Mouse (Mus musculus): ENCODE results near the gene Zfr2. TPM values are rescaled to one million over a fixed set of nuclear protein-coding genes. Genes with fewer than 3 reads are reported as not detected.

The Zfr2 gene
- total RNA-seq (2023), result 1 to 10 TPM; 3.4 to 4.6 TPM

GRCm38 (mm10) chr10:81232580-81233225 is at the start of gene Zfr2:
Gene Zfr2 (plus strand): TSS chr10:81233155.

GRCm38 (mm10) chr10:81183805-81184204 is 49.1 kb upstream of the Zfr2 start, which contains the start of gene 4930442H23Rik:
Gene 4930442H23Rik (minus strand): TSS chr10:81183849.

GRCm38 (mm10) chr10:81201807-81202758 is 30.9 kb upstream of the Zfr2 start, which contains the start of gene Nmrk2:
Gene Nmrk2 (minus strand): TSS chr10:81202051.

GRCm38 (mm10) chr10:81230438-81231332 is 2.3 kb upstream of the Zfr2 start, which contains the start of gene Atcay:
Gene Atcay (minus strand): TSS chr10:81230833.

GRCm38 (mm10) chr10:81252424-81253419 is 19.8 kb downstream of the Zfr2 start, which contains the start of gene Matk:
Gene Matk (plus strand): TSS chr10:81252935.

GRCm38 (mm10) chr10:81266211-81267105 is 33.5 kb downstream of the Zfr2 start, which contains the start of the genes Mrpl54 and Apba3:
Gene Mrpl54 (minus strand): TSS chr10:81266934.
Gene Apba3 (plus strand): TSS chr10:81266960.

GRCm38 (mm10) chr10:81291511-81292104 is 58.7 kb downstream of the Zfr2 start, which contains the start of gene Tjp3:
Gene Tjp3 (minus strand): TSS chr10:81291581.

GRCm38 (mm10) chr10:81292554-81293333 is 59.8 kb downstream of the Zfr2 start, which contains the start of gene Pip5k1c:
Gene Pip5k1c (plus strand): TSS chr10:81292963.

Other genes starting within 250 kb of the Zfr2 start
- under 1 TPM; 0.21 to 0.41 TPM for gene Gng7, start 218.2 kb upstream of the Zfr2 start, total RNA-seq (2023)
- gene Diras1, start 207.5 kb upstream of the Zfr2 start, total RNA-seq (2023), result not detected
- 10 to 100 TPM; 15.6 to 18.9 TPM for gene Slc39a3, start 195.7 kb upstream of the Zfr2 start, total RNA-seq (2023)
- 10 to 100 TPM; 57.0 to 65.1 TPM for gene Sgta, start 173.0 kb upstream of the Zfr2 start, total RNA-seq (2023)
- 10 to 100 TPM; 11.9 to 15.9 TPM for gene Thop1, start 163.1 kb upstream of the Zfr2 start, total RNA-seq (2023)
- not detected for gene Creb3l3, start 134.3 kb upstream of the Zfr2 start, total RNA-seq (2023)
- 100 to 1,000 TPM; 159 to 177 TPM for gene Map2k2, start 127.2 kb upstream of the Zfr2 start, total RNA-seq (2023)
- gene Zbtb7a, start 97.9 kb upstream of the Zfr2 start, total RNA-seq (2023), result 100 to 1,000 TPM in 1 of 2 experiments, 10 to 100 TPM in 1; 97.7 to 106 TPM
- 10 to 100 TPM; 70.9 to 76.2 TPM for gene Pias4, start 65.2 kb upstream of the Zfr2 start, total RNA-seq (2023)
- gene Eef2, start 56.5 kb upstream of the Zfr2 start, total RNA-seq (2023), result 1,000 to 10,000 TPM; 1,844 to 1,917 TPM
- gene Dapk3, start 50.1 kb upstream of the Zfr2 start, total RNA-seq (2023), result 10 to 100 TPM; 79.5 to 87.1 TPM
- not detected for gene 4930442H23Rik, start 49.3 kb upstream of the Zfr2 start, total RNA-seq (2023)
- not detected for gene Nmrk2, start 31.1 kb upstream of the Zfr2 start, total RNA-seq (2023)
- gene Atcay, start 2.3 kb upstream of the Zfr2 start, total RNA-seq (2023), result not detected
- gene Matk, start 19.8 kb downstream of the Zfr2 start, total RNA-seq (2023), result 10 to 100 TPM; 24.5 to 29.5 TPM
- 100 to 1,000 TPM; 106 to 112 TPM for gene Mrpl54, start 33.8 kb downstream of the Zfr2 start, total RNA-seq (2023)
- 10 to 100 TPM; 32.7 to 50.4 TPM for gene Apba3, start 33.8 kb downstream of the Zfr2 start, total RNA-seq (2023)
- gene Tjp3, start 58.4 kb downstream of the Zfr2 start, total RNA-seq (2023), result 10 to 100 TPM; 14.0 to 18.9 TPM
- 100 to 1,000 TPM; 130 to 154 TPM for gene Pip5k1c, start 59.8 kb downstream of the Zfr2 start, total RNA-seq (2023)
- 10 to 100 TPM; 53.3 to 59.3 TPM for gene Cactin, start 87.9 kb downstream of the Zfr2 start, total RNA-seq (2023)
- gene Tbxa2r, start 95.6 kb downstream of the Zfr2 start, total RNA-seq (2023), result 1 to 10 TPM; 4.6 to 6.0 TPM
- under 1 TPM; 0.78 to 0.92 TPM for gene Gipc3, start 110.1 kb downstream of the Zfr2 start, total RNA-seq (2023)
- gene Hmg20b, start 117.3 kb downstream of the Zfr2 start, total RNA-seq (2023), result 10 to 100 TPM; 77.8 to 80.1 TPM
- 10 to 100 TPM; 11.6 to 13.5 TPM for gene Mfsd12, start 124.3 kb downstream of the Zfr2 start, total RNA-seq (2023)
- gene 4930404N11Rik, start 132.7 kb downstream of the Zfr2 start, total RNA-seq (2023), result 10 to 100 TPM in 1 of 2 experiments, 1 to 10 TPM in 1; 7.8 to 11.0 TPM
- 10 to 100 TPM; 47.9 to 55.7 TPM for gene Fzr1, start 145.4 kb downstream of the Zfr2 start, total RNA-seq (2023)
- 10 to 100 TPM; 36.0 to 37.0 TPM for gene Dohh, start 151.3 kb downstream of the Zfr2 start, total RNA-seq (2023)
- gene Gm48551, start 151.3 kb downstream of the Zfr2 start, total RNA-seq (2023), result 1 to 10 TPM; 1.6 to 4.6 TPM
- 1 to 10 TPM; 4.3 to 5.4 TPM for gene Gm48552, start 155.8 kb downstream of the Zfr2 start, total RNA-seq (2023)
- gene Smim24, start 159.9 kb downstream of the Zfr2 start, total RNA-seq (2023), result 1 to 10 TPM; 5.8 to 9.2 TPM
- gene Nfic, start 222.5 kb downstream of the Zfr2 start, total RNA-seq (2023), result 10 to 100 TPM; 15.0 to 22.8 TPM
- gene Celf5, start 249.6 kb downstream of the Zfr2 start, total RNA-seq (2023), result not detected